Mouse (Mus musculus) skeletal muscle tissue, adult 2 months (tissue): ENCODE data around the gene Tmco1.

Source experiments
- DNase-seq: peaks from one replicate; pipeline ENCODE4 v3.0.0-alpha.2; 2012; ENCODE audit warnings: low read depth, low spot score

The Tmco1 gene

GRCm38 (mm10) chr1:167308261-167309054, at the start of gene Tmco1:
Tmco1 (plus strand) TSS chr1:167308378.
- peak; percentile 93 for DNase-seq

- DNase-seq = no peak
Observed at GRCm38 (mm10) chr1:167259702-167260101, 48.5 kb upstream of the Tmco1 start.

GRCm38 (mm10) chr1:167261750-167262149, 46.4 kb upstream of the Tmco1 start:
- DNase-seq = no peak

- DNase-seq = no peak
Observed at GRCm38 (mm10) chr1:167262489-167263041, 45.6 kb upstream of the Tmco1 start.

- DNase-seq = no peak
Observed at GRCm38 (mm10) chr1:167265366-167265765, 42.8 kb upstream of the Tmco1 start.

GRCm38 (mm10) chr1:167266720-167267119, 41.5 kb upstream of the Tmco1 start:
- no peak for DNase-seq

- DNase-seq = no peak
Observed at GRCm38 (mm10) chr1:167268360-167269063, 39.7 kb upstream of the Tmco1 start.

GRCm38 (mm10) chr1:167269350-167269811, 38.8 kb upstream of the Tmco1 start:
- peak; percentile 68 for DNase-seq

GRCm38 (mm10) chr1:167269856-167270270, 38.3 kb upstream of the Tmco1 start:
- peak; percentile 70 for DNase-seq

- no peak for DNase-seq
Observed at GRCm38 (mm10) chr1:167270342-167271111, 37.7 kb upstream of the Tmco1 start.

- DNase-seq = no peak
Observed at GRCm38 (mm10) chr1:167271304-167271703, 36.9 kb upstream of the Tmco1 start.

- DNase-seq = no peak
Observed at GRCm38 (mm10) chr1:167271841-167272240, 36.3 kb upstream of the Tmco1 start.

GRCm38 (mm10) chr1:167273380-167274163, 34.6 kb upstream of the Tmco1 start:
- DNase-seq = no peak

- DNase-seq = no peak
Observed at GRCm38 (mm10) chr1:167274646-167275390, 33.4 kb upstream of the Tmco1 start.

GRCm38 (mm10) chr1:167278395-167278794, 29.8 kb upstream of the Tmco1 start:
- DNase-seq = no peak

- no peak for DNase-seq
Observed at GRCm38 (mm10) chr1:167279160-167279715, 28.9 kb upstream of the Tmco1 start.

GRCm38 (mm10) chr1:167280061-167280460, 28.1 kb upstream of the Tmco1 start:
- no peak for DNase-seq

GRCm38 (mm10) chr1:167282112-167282511, 26.1 kb upstream of the Tmco1 start:
- DNase-seq = no peak

GRCm38 (mm10) chr1:167282768-167283167, 25.4 kb upstream of the Tmco1 start:
- DNase-seq = no peak
